Mouse (Mus musculus) MEL-GATA-1-ER (cell line): Measurements from ENCODE around the gene Med19.
"Not testable (repeated sequence)": the region's sequence is repeated elsewhere in the genome, so short reads cannot be mapped to it uniquely, and the experiment has no call there.

ENCODE experiments used
- DNase-seq: peaks from one replicate; pipeline ENCODE4 v3.0.0-alpha.2; 2012; ENCODE audit warnings: low read depth; ENCODE audit errors: extremely low read depth

Gene Med19

GRCm38 (mm10) chr2:84716423-84717355, 38.5 kb downstream of the Med19 start:
- DNase-seq = no peak

- no peak for DNase-seq
Measured at GRCm38 (mm10) chr2:84717357-84717756, 39.2 kb downstream of the Med19 start.

- DNase-seq = no peak
Measured at GRCm38 (mm10) chr2:84720718-84721117, 42.5 kb downstream of the Med19 start.

- DNase-seq = no peak
Measured at GRCm38 (mm10) chr2:84721182-84721581, 43.0 kb downstream of the Med19 start.

GRCm38 (mm10) chr2:84723856-84724255, 45.7 kb downstream of the Med19 start:
- no peak for DNase-seq

- no peak for DNase-seq
Measured at GRCm38 (mm10) chr2:84725770-84726169, 47.6 kb downstream of the Med19 start.

GRCm38 (mm10) chr2:84726716-84727115, 48.5 kb downstream of the Med19 start:
- DNase-seq = no peak

GRCm38 (mm10) chr2:84727172-84727858, 49.1 kb downstream of the Med19 start, which contains the start of gene Clp1:
Gene Clp1 (minus strand): TSS chr2:84727350.
- peak; percentile 97 for DNase-seq

GRCm38 (mm10) chr2:84728191-84728590, 50.0 kb downstream of the Med19 start:
- not testable (repeated sequence) for DNase-seq

GRCm38 (mm10) chr2:84731206-84731605, 53.0 kb downstream of the Med19 start:
- DNase-seq = no peak

GRCm38 (mm10) chr2:84732394-84732793, 54.2 kb downstream of the Med19 start:
- DNase-seq = no peak

GRCm38 (mm10) chr2:84733579-84734300, 55.5 kb downstream of the Med19 start, which contains the start of gene Ypel4:
Gene Ypel4 (plus strand): TSS chr2:84734058.
- DNase-seq = no peak

- DNase-seq = no peak
Measured at GRCm38 (mm10) chr2:84734351-84734864, 56.2 kb downstream of the Med19 start.

- DNase-seq = no peak
Measured at GRCm38 (mm10) chr2:84734919-84735318, 56.7 kb downstream of the Med19 start.

- DNase-seq = peak; percentile 75
Measured at GRCm38 (mm10) chr2:84735346-84735920, 57.2 kb downstream of the Med19 start.

- DNase-seq = no peak
Measured at GRCm38 (mm10) chr2:84736312-84737161, 58.3 kb downstream of the Med19 start.

GRCm38 (mm10) chr2:84737451-84737925, 59.3 kb downstream of the Med19 start:
- DNase-seq = no peak
